Mouse (Mus musculus): ENCODE measurements around the gene Fermt1.

The Fermt1 gene

DNA sequence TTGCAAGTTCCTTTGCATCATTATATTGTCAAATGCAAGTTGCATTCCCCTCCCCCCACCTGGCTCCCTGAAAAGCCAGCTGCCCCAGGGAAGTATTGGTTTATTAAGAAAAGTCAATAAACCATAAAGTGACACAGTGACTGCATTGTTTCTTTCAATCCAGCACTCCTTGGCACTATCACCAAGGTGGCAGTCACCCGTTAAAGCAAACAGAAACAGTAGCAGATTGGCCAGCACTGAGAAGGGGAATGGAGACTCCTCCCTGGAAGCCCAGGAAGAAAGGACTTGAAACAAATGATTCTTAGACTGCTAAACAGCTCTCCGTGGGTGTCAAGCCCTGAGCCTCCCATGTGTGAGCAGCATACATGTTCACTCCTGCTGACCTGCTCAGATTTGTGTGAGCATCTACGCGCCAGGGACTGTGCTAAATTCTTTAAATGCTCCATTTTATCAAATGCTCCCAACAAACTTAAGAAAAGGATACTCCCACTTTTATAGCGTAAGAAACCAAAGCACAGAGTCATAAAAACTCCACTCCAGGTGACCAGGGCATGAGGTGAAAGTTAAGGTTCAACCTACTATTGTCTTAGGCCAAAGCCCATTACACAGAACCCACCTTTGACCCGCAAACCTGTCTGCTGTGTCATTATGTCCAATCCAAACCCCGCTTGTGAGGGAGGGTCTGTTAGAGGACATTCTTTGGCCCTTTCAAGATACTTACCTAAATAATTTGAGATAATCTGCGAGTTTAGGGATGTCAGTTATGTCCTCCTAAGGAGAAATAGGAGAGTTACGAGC lies 23.4 kb downstream of the Fermt1 start:
- no peak for DNase-seq (ENCODE audit: low spot score)

- DNase-seq (ENCODE audit: low spot score): no peak
Measured at GRCm38 (mm10) chr2:132914785-132915184, 30.9 kb downstream of the Fermt1 start.

- peak; percentile 23 for DNase-seq (ENCODE audit: low spot score)
Measured at GRCm38 (mm10) chr2:132906763-132907162, 38.9 kb downstream of the Fermt1 start.

DNA sequence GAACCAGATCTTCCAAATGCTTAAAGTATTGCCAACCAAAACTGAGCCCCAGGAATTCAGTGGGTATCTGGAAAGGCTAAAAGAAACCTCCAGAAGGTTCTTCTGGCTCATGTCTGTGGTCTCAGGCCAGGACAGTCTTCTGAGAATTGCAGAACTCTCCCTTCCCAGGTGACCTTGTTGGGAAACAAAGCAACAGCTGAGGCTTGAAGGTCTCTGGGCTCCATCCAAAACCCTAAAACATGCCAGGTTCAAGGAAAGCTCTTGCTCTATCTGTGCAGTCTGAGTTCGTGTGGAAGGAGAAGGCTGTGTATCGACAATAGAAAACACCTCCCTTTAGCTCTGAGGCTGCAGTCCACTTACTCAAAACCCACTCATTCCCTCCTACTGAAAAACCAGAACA lies 40.7 kb downstream of the Fermt1 start:
- no peak for DNase-seq (ENCODE audit: low spot score)

DNA sequence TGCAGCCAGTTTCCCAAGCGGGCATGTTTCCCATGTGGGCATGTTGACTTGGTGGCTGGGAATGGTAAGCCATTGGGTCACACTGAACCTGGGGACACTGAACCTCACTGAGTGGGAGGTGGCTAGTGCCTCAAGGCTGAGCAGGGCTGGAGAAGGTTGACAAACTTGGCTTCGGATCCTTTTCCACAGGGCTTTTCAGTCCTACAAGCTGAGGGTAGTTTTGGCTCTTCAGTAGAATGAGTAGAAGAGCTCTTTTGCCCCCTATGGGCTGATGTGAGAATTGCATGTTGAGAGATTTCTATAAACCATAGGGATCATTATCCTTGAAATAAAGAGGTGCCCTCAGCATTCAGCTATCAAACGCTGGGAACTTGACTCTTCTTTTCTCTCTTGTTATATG lies 42.2 kb downstream of the Fermt1 start:
- peak; percentile 27 for DNase-seq (ENCODE audit: low spot score)

- DNase-seq (ENCODE audit: low spot score): no peak
Measured at GRCm38 (mm10) chr2:132902056-132902455, 43.6 kb downstream of the Fermt1 start.

GRCm38 (mm10) chr2:132901636-132902035 lies 44.1 kb downstream of the Fermt1 start:
- no peak for DNase-seq (ENCODE audit: low spot score)

DNA sequence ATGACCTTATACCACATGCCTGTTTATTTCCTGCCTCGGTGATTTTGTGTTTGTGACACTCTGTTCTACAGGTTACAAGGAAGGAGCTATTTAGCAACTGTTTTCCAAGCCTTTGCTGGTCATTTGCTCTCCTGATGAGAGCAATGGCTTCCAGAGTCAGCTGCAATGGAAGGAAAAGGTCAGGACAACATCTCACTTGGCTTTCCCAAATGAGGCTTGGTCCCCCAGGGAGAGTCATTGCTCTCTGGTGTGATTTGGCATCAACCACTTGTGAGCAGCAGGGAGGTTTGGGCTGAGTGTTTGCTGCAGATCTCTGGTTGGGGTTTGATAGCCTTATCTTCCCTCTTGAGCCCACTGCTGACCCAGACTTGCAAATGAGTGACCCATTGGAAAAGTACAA lies 45.1 kb downstream of the Fermt1 start:
- DNase-seq (ENCODE audit: low spot score): no peak

DNA sequence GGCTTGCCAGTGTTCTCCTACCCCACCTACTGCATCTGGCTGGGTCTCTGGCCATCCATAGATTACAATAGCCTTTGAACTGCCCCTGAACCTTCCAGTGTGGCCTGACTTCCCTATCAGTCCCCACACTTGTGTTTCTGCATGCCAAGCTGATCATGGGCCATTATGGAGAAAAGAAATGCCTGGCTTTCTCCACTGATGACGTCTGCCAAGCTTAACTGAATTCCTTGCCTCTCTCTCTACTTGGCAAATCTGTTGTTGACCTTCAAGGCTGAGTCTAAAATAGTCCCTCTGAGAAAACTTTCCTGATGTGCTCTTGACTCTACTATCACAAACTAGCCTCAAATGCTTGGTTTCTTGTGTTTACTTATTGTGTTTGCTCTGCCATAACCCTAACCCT lies 47.5 kb downstream of the Fermt1 start:
- no peak for DNase-seq (ENCODE audit: low spot score)

- no peak for DNase-seq (ENCODE audit: low spot score)
Measured at GRCm38 (mm10) chr2:132893826-132894225, 51.9 kb downstream of the Fermt1 start.

DNA sequence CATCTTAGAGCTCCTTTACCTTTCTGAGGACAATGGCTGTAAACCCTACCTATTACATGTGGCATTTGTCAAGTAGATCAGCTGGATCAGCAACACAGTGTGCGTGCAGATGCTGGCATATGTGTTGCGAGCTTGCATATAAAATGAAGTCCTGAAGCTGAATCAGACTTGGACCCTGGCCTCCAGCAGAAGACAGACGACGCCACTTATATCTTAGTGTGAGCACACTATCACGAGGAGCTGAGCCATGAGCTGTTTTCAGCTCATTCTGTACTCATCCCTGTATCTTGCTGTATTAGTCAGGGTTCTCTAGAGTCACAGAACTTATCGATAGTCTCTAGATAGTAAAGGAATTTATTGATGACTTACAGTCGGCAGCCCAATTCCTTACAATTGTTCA lies 60.4 kb downstream of the Fermt1 start:
- no peak for DNase-seq (ENCODE audit: low spot score)

- no peak for DNase-seq (ENCODE audit: low spot score)
Measured at GRCm38 (mm10) chr2:132884303-132884967, 61.3 kb downstream of the Fermt1 start.

GRCm38 (mm10) chr2:132880844-132881645 lies 64.7 kb downstream of the Fermt1 start, which contains the start of gene Lrrn4:
TSS of gene Lrrn4 (minus strand) at chr2:132880891.
- peak; percentile 14 for DNase-seq (ENCODE audit: low spot score)

- peak; percentile 14 for DNase-seq (ENCODE audit: low spot score)
Measured at GRCm38 (mm10) chr2:132879261-132880044, 66.3 kb downstream of the Fermt1 start.

DNA sequence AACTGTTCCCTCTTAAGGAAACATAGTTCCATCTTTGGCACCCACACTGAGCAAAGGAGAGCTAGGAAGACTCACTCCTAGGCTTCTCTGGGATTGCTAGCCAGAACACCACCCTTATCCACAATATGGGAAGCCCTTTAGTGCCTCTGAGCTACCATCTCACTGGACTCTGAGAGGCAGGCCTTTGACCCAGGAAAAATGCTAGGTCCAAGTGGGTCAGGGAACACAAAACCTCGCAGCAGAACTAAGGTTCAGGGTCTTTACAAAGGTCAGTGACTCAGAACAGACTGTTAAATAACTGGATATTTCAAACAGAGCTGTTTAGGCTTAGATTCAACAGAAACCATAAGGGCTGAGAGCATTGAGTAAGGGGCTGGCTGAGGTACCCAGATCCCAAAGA lies 68.7 kb downstream of the Fermt1 start:
- no peak for DNase-seq (ENCODE audit: low spot score)

GRCm38 (mm10) chr2:132873657-132874326 lies 71.9 kb downstream of the Fermt1 start:
- DNase-seq (ENCODE audit: low spot score): no peak

GRCm38 (mm10) chr2:132871663-132872062 lies 74.0 kb downstream of the Fermt1 start:
- DNase-seq (ENCODE audit: low spot score): no peak

DNA sequence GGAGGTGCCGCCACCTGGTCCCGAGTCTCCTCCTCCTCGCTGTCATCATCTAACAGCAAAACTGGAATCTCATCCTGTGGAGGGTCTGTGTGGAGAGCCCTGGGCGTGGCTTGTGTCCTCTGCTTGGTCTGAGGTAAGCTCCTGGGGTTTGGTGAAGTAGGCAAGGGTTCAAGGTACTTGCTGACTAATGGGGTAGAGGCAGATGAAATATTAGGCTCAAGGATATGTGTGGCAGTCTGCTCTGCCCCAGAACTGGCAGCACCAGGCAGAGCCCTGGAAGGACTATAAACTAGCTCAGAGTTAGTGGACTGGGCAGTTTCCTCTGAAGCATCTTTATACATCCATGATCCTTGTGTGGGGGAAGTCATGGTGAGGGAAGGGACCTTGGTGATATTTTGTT lies 75.4 kb downstream of the Fermt1 start:
- DNase-seq (ENCODE audit: low spot score): no peak

DNA sequence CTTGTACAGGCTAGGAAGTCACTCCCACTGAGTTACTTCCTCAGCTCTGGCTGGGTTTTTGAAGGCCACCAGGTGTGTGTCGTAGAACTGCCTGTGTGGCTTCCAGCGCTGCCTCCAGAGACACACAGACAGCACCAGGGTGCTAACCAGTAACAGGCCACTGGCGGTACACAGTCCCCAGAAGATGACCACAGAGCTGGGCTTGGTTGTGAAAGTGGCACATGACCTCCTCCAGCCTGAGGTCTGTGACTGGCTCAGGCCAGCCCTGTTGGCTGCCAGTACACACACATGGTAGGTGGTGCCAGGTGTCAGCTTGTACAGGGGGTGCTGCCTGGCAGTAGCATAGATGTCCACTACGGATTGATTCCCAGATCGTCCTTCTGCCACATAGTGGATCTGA lies 76.0 kb downstream of the Fermt1 start:
- DNase-seq (ENCODE audit: low spot score): no peak

DNA sequence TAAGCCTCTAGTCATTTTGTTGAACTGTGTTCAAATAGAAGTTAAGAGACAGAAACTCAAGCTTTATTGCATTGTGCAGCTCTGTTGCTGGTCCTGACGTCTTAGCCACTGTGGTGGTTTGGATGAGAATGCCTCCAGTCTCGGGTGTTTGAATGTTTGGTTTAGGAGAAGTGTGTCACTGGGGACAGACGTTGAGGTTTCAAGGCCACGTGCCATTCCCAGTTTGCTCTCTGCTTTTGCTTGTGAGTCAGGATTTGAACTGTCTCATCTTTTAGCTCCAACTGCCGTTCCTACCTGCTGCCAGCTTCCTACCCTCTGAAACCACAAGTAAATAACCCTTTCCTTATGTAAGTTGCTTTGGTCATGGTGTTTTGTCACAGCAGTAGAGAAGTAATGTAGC lies 78.2 kb downstream of the Fermt1 start:
- DNase-seq (ENCODE audit: low spot score): no peak

DNA sequence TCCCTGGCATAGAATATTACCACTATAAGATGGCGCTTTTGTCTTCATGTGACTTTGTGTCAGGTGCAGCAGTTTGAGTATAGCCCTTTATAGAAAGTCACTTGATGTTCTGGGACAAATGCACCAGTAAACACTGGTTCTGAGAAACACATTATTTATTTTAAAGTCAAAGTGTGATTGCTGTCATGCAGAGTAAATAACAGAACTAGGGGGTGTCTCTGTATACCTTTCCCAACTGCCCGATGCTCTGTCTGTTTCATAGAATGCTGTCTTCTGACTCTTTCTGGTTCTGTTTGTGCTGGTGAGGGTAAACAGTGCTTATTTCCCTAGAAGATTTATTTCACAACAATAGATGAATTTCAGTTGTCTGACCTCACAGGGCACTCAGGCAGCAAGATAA lies 82.4 kb downstream of the Fermt1 start:
- no peak for DNase-seq (ENCODE audit: low spot score)
